Mouse (Mus musculus) ES-E14 (cell line): ENCODE measurements around the gene Tnrc6c.

Experiments used
- CHD2 ChIP-seq: IDR thresholded peaks from 2 replicates; pipeline ENCODE4 v1.6.1; 2014; ENCODE audit warnings: mild to moderate bottlenecking, low read depth, low read length, inconsistent platforms
- HCFC1 ChIP-seq: IDR thresholded peaks from 2 replicates; pipeline ENCODE4 v1.6.1; 2012; ENCODE audit warnings: low read length, inconsistent platforms, borderline replicate concordance; ENCODE audit not compliant: insufficient read depth
- MAFK ChIP-seq: IDR thresholded peaks from 2 replicates; pipeline ENCODE4 v1.6.1; 2014; ENCODE audit warnings: mild to moderate bottlenecking, low read depth, low read length, inconsistent platforms; ENCODE audit not compliant: insufficient read depth
- ZC3H11A ChIP-seq: IDR thresholded peaks from 2 replicates; pipeline ENCODE4 v1.6.1; 2012; ENCODE audit warnings: low read depth, mild to moderate bottlenecking, inconsistent platforms, low read length, borderline replicate concordance
- ZNF384 ChIP-seq: IDR thresholded peaks from 2 replicates; pipeline ENCODE4 v1.6.1; 2012; ENCODE audit warnings: low read depth, low read length, inconsistent platforms

DNA sequence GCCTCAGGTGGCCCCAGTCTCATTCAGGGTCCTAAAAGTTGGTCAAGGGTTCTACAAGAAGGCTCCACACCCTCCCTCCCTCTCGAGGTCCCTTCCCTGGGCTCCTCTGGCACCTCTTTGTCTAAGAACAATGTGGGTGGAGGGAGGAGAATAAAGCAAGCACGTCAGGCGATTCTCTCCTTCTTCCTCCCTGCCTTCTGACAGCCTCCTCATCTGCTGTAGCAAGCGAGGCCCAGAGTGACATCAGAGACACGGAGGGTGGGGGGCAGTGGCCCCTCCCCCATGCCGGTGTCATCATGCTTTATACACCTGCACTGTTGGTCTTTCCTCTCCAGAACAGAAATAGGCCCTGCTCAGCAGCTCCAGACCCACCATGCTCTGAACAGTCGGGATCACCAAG is 45.1 kb upstream of the Tnrc6c start:
- TF ChIP-seq ZC3H11A: no peak
- TF ChIP-seq ZNF384: no peak
- no peak for TF ChIP-seq CHD2
- no peak for TF ChIP-seq HCFC1
- no peak for TF ChIP-seq MAFK
